Mouse (Mus musculus) midbrain, embryonic 13.5 days (tissue): ENCODE measurements at regions not wholly inside any gene's neighbourhood (a gene's known extent, or its start where the extent isn't known, plus 50 kb on each side); places are given as distances from the start of the nearest gene placed in this dataset.

ENCODE experiments used
- ATAC-seq: fragments of 200-750 bp; cut with Nextera tagmentation; 2 replicates; pipeline ENCODE4 v1.8.0; 2017; ENCODE audit warnings: mild to moderate bottlenecking, moderate TSS enrichment, moderate library complexity
- H3K27ac ChIP-seq: fragments of 300-500 bp; sonication (generic); 2 replicates; pipeline ENCODE4 v1.5.1; 2015; ENCODE audit warnings: inconsistent platforms, mild to moderate bottlenecking, moderate library complexity
- H3K27me3 ChIP-seq: fragments of 300-500 bp; sonication (generic); 2 replicates; pipeline ENCODE4 v1.6.1; 2015; ENCODE audit warnings: mild to moderate bottlenecking, inconsistent platforms
- H3K36me3 ChIP-seq: fragments of 300-500 bp; sonication (generic); 2 replicates; pipeline ENCODE4 v1.6.1; 2015; ENCODE audit warnings: mild to moderate bottlenecking, inconsistent platforms
- H3K4me1 ChIP-seq: fragments of 300-500 bp; sonication (generic); replicated peaks from 2 replicates; pipeline ENCODE4 v1.6.1; 2015; ENCODE audit warnings: inconsistent platforms
- H3K4me2 ChIP-seq: fragments of 300-500 bp; sonication (generic); replicated peaks from 2 replicates; pipeline ENCODE4 v1.6.1; 2015; ENCODE audit warnings: moderate library complexity, mild to moderate bottlenecking, inconsistent platforms
- H3K4me3 ChIP-seq: fragments of 300-500 bp; sonication (generic); replicated peaks from 2 replicates; pipeline ENCODE4 v1.5.1; 2015; ENCODE audit warnings: mild to moderate bottlenecking, inconsistent platforms
- H3K9ac ChIP-seq: fragments of 300-500 bp; sonication (generic); replicated peaks from 2 replicates; pipeline ENCODE4 v1.6.1; 2015; ENCODE audit warnings: mild to moderate bottlenecking, inconsistent platforms
- H3K9me3 ChIP-seq: fragments of 300-500 bp; sonication (generic); 2 replicates; pipeline ENCODE4 v1.6.1; 2016; ENCODE audit warnings: mild to moderate bottlenecking, inconsistent platforms
- WGBS: fragments of 180-500 bp; shearing (Covaris S2); methylation state at CpG from one replicate; pipeline ENCODE4 v1.1.7; 2015; 5-methylcytosine and 5-hydroxymethylcytosine counted together

DNA sequence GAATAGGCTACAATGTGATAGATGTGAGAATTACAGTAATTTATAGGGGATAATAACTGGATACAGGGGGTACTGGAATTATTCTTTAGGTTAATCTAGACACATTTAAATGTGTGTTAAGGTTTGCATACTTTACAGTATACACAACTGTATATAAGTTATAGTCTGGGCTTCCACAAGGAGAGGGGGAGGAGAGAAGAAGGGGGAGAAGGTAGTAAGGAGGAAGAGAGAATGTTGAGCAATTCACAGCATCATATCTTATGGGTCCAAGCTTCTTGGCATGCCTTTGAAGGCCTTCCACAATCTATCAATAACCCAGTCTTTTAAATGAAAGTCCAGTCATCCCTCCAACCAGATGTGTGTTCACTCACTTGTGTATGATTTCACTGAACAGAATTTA lies 153.8 kb upstream of the Klf7 start:
- no peaks in the 10 kb centered on the region for H3K36me3 ChIP-seq
- no peak overlapping the region for H3K4me2 ChIP-seq
- H3K27ac ChIP-seq = no peak overlapping the region
- H3K4me1 ChIP-seq = no peaks in the 10 kb centered on the region
- H3K9me3 ChIP-seq = no peaks in the 10 kb centered on the region
- H3K27me3 ChIP-seq = no peaks in the 10 kb centered on the region
- ATAC-seq = no peak
- H3K4me3 ChIP-seq = no peak overlapping the region
- H3K9ac ChIP-seq = no peak overlapping the region

DNA sequence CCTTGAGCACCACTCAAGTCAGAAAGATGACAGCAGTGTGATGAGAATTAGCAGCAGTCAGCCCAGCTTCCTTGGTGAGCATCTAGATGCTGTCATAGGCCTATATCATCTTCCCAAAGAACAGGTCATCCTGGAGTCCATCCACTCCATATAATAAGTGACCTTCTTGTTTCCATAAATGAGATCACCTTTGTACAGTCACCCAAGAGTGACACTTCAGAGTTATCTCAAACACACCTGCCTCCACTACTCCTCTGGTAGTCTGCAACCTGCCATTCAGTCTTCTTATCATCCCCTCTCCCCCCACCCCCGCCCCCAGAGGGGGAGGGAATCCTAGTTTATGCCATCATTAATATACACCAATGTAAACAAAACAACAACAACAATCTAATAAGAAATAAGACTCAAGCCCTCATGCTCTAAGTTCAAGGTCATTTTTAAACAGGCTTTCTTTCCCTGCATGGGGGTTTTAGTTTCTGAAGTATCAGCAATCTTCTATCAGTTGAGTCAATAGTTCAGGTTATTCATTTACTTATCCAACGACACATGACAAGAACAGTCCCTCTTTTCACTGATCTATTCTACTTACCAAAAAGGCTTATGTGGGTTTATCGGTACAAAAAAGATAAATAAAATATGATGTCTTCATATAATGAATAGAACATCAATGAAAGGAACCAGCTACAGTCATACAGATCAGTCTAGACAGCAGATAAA lies 153.2 kb upstream of the Klf7 start:
- H3K4me1 ChIP-seq = no peaks in the 10 kb centered on the region
- no peak overlapping the region for H3K9ac ChIP-seq
- H3K27me3 ChIP-seq = no peaks in the 10 kb centered on the region
- H3K4me2 ChIP-seq = no peak overlapping the region
- WGBS = 87% methylated on average over 3 of the region's 3 CpGs
- no peaks in the 10 kb centered on the region for H3K36me3 ChIP-seq
- H3K27ac ChIP-seq = no peak overlapping the region
- H3K4me3 ChIP-seq = no peak overlapping the region
- no peak for ATAC-seq
- no peaks in the 10 kb centered on the region for H3K9me3 ChIP-seq

DNA sequence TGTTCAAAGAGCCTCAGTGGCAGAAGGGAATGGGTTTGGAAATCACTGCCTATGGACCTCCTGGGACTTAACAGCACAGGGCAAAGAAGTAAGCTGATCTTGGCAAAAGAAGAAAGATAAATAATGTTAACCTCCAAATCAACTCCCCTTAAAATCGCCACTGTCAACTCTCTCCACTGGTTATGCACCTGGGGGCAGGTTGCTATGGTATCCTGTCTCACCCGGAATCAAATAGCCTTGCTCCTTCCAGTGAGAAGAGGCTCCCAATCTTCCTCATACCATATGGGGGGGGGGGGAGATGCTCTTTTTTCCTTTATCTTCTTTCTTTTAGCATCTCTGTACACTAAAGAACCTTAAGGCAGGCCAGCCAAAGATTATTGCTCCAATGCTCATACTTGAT lies 135.2 kb upstream of the Klf7 start:
- no peaks in the 10 kb centered on the region for H3K9me3 ChIP-seq
- 0 out of 2 replicates have a peak overlapping the region, but pooled peaks have one; percentile 22 for H3K27ac ChIP-seq
- no peak overlapping the region for H3K4me2 ChIP-seq
- H3K27me3 ChIP-seq = no peaks in the 10 kb centered on the region
- 57% methylated on average over 2 of the region's 2 CpGs for WGBS
- peak; percentile 55; the same call in 1 of the 2 replicates for ATAC-seq
- H3K9ac ChIP-seq = no peak overlapping the region
- H3K36me3 ChIP-seq = no peaks in the 10 kb centered on the region
- no peak overlapping the region for H3K4me3 ChIP-seq
- peaks cover 34% of the 10 kb centered on the region for H3K4me1 ChIP-seq

DNA sequence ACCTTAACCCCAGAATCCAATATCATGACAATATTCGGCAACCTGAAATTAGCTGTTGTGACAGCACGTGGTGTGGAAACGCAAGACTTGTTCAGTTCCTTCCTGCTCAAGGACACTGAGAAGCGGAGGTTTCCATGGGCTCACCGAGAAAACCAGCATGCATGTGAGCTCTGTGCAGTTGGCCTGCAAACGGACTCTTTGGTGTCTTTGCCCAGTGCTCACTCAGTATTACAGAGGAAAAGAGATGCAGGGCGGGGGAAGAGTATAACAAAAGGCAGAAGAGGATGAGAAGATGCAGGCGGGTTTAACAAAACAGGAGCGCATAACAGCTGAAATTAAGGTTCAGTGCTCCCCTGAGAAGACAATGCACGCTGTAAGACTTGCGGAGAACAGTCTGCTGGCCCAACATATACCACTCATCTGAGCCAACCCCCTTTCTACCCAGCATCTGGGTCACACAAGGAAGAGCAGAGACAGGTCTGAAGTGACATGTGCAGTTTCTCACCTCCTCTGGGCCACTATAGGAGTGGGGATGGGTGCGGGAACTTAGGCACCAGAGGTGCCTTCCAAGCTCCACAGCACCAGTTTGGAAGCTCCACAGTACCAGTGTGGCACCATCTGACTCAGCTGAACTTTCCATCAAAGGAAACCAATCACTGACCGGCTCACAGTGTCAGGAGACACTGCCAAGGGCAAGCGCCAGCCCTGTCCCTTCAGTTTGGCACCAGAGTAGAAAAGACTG lies 133.6 kb upstream of the Klf7 start:
- H3K4me1 ChIP-seq = peaks cover 34% of the 10 kb centered on the region
- H3K4me3 ChIP-seq = no peak overlapping the region
- no peak overlapping the region for H3K9ac ChIP-seq
- no peaks in the 10 kb centered on the region for H3K36me3 ChIP-seq
- peak overlapping the region; percentile 63 for H3K27ac ChIP-seq
- no peaks in the 10 kb centered on the region for H3K27me3 ChIP-seq
- WGBS = 61% methylated on average over 14 of the region's 14 CpGs
- H3K4me2 ChIP-seq = no peak overlapping the region
- no peaks in the 10 kb centered on the region for H3K9me3 ChIP-seq
- peak; percentile 82 for ATAC-seq

DNA sequence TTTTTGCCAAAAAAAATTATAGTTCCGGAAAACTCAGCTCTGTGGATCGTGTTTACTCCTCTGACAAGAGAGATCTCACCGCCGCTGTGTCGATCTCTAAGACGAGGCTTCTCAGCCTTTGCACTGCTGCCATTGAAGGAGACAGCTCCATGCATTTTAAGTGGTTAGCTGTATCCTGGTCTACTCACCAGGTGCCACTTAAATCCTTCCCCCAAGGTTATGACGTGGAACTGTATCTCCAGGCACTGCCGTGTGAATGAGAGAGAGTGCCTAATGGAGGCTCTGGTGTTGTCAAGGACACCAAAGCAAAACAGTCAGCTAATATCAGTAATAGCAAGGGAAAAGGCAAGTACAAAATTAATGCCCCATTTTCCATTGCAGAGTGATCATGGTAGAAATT lies 132.6 kb upstream of the Klf7 start:
- no peak overlapping the region for H3K9ac ChIP-seq
- WGBS = 61% methylated on average over 8 of the region's 8 CpGs
- H3K4me3 ChIP-seq = no peak overlapping the region
- peak; percentile 51 for ATAC-seq
- H3K4me2 ChIP-seq = no peak overlapping the region
- no peaks in the 10 kb centered on the region for H3K9me3 ChIP-seq
- H3K27me3 ChIP-seq = no peaks in the 10 kb centered on the region
- H3K36me3 ChIP-seq = no peaks in the 10 kb centered on the region
- peak overlapping the region; percentile 65; the same call in 1 of the 2 replicates for H3K27ac ChIP-seq
- H3K4me1 ChIP-seq = peaks cover 34% of the 10 kb centered on the region

DNA sequence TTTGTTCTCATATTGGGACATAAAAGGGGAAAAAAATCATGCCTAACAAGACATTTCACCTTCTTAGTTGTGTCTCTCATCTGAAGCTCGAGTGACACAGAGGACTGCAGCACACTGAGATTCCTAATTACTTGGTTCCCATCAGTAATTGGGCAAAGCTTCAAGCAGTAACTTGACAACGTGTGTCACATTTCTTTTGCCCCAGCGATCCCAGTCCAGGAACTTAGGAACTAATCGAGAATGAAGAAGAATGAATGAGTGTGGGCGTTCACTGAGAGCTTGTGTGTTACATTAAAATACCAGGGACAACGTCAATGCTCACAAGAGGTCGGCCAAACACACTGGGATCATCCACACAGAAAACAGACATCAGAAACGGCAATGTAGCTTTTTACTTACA lies 131.9 kb upstream of the Klf7 start:
- no peak overlapping the region for H3K4me2 ChIP-seq
- no peaks in the 10 kb centered on the region for H3K27me3 ChIP-seq
- H3K4me3 ChIP-seq = no peak overlapping the region
- ATAC-seq = no peak
- H3K9ac ChIP-seq = no peak overlapping the region
- H3K4me1 ChIP-seq = peaks cover 34% of the 10 kb centered on the region
- 44% methylated on average over 8 of the region's 8 CpGs for WGBS
- H3K9me3 ChIP-seq = no peaks in the 10 kb centered on the region
- H3K36me3 ChIP-seq = no peaks in the 10 kb centered on the region
- H3K27ac ChIP-seq = no peak overlapping the region

DNA sequence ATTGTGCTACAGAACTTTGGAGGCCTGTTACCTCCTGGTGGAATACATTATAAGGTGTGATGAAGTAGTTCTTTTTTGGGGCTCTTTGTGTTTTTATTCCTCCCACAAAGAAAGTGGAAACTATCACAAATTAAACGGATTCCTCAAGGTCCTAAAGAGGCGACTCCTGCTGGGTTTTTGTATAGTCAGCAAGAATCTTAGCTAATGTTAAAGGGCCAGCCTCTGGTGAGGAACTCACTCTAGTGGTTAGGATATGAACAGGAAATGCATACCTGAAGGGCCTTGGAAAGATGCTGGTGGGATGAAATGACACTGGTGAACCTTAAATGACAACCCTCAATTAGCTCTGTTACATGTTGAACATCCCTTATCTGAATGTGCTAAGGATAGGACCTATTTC lies 120.3 kb upstream of the Klf7 start:
- H3K27ac ChIP-seq = no peak overlapping the region
- H3K4me3 ChIP-seq = no peak overlapping the region
- no peaks in the 10 kb centered on the region for H3K4me1 ChIP-seq
- WGBS = 46% methylated on average over 2 of the region's 2 CpGs
- ATAC-seq = no peak
- no peak overlapping the region for H3K9ac ChIP-seq
- H3K36me3 ChIP-seq = no peaks in the 10 kb centered on the region
- no peaks in the 10 kb centered on the region for H3K27me3 ChIP-seq
- no peak overlapping the region for H3K4me2 ChIP-seq
- peaks cover 5% of the 10 kb centered on the region for H3K9me3 ChIP-seq

DNA sequence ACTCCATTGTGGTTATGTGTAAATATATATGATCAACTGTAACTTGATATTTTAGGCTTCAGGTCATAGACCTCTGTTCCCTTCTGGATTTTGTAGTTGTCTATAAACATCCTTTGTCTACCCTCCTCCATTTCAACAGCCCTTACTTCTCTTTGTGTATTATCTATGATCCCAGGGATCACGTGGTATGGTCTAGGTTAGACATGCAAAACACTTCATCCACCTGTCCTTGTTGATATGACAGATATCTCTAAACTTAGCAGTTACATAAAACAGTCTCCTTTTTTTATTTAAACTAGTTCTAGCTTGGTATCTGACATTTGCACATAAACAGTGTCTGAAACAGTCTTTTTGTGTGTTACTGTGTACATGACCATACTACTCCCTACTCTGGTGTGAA lies 107.6 kb upstream of the Klf7 start:
- Histone ChIP-seq H3K9me3 (no peaks in the 10 kb centered on the region), H3K4me2 (no peak overlapping the region), H3K4me3 (no peak overlapping the region), H3K9ac (no peak overlapping the region), H3K4me1 (peaks cover 20% of the 10 kb centered on the region), H3K36me3 (no peaks in the 10 kb centered on the region), H3K27me3 (no peaks in the 10 kb centered on the region), H3K27ac (no peak overlapping the region)
- 87% methylated on average over 1 of the region's 1 CpGs for WGBS
- ATAC-seq = no peak

DNA sequence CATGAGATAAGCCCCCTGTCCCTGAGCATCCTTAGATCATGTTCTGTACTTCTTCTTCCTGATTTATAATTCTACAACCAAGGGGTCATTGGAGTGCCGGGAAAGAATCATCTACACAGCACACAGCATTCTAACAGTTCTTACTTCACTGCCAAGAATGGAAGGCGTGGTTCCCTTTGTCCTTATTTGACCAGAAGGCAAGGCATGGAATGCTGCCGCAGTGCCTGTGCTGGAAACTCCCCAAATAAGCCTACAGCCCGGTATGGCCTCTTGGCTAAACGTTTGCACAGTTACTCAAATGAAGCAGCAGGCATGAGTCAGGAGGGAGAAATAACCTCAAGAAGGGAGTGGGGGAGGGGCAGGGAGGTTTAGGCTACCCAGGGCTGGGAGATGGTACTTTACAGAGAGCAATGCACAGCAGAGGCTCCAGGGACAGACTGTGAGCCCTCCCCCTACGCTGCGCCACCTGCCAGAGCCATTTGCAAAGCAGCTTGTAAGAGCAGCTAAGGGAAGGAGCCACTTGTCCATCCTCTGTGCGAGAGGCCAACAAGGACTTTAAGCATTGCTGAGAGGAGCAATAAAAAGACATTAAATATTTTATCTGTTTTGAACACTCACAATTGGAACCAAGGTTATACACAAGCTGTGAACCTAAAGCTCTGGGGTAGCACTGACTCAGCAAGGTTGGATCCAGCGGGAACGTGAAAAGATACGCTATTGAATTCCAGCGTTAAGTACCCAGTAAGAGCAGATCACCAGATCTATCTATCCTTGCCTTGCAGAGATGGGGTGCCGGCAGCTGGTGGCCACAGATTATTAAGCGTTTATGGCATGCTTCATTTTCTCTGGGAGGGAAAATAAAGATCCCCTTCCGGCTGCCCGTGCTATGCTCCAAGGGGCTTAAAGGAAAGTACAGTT lies 104.2 kb upstream of the Klf7 start:
- Histone ChIP-seq H3K27me3 (no peaks in the 10 kb centered on the region), H3K9ac (no peak overlapping the region), H3K4me2 (peak overlapping the region; percentile 11; the same call in 1 of the 2 replicates), H3K9me3 (no peaks in the 10 kb centered on the region), H3K27ac (peak overlapping the region; percentile 69), H3K36me3 (no peaks in the 10 kb centered on the region), H3K4me1 (peaks cover 45% of the 10 kb centered on the region), H3K4me3 (no peak overlapping the region)
- WGBS = 23% methylated on average over 16 of the region's 16 CpGs
- ATAC-seq = peak; percentile 85

DNA sequence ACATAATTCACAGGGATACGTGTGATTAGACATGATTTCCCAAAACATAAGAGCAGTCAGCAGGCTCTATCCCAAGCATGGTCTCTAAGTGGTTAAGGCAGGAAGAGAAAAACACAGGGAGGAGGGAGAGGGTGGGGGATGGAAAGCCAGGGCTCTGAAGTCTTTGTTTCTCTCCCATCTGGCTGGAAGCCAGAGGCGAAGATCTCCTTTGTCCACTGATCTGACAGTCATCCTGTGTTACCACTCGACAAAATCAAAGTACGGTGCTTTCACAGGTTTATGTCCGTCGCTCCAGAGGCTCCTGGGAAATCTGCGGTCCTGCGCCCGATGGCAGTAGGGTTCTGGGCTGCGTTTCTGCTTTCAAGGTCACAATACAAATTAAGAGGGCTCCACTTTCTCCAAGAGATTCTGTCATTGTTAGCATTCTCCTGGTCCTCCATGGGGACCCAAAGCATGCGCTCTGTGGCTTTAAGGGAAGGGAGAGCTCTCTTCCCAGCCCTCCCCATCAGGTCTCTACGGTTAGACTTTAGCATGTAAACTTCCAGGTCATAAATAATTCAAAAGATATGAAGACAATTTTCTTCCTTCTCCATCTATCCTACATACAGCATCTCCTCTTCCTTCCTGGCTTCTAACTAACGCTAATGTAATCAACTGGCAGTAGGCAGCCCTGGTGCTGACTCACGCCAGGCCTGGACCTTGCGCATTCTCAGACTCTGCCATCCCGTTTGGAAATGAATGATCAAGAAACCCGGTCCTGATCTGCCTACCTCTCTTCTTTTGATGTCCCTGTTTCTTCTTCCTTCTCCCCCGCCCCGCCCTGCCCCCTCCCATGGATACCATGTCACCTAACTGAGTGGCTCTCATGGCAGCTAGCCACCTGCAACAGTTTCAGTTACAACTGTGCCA lies 102.0 kb upstream of the Klf7 start:
- 37% methylated on average over 19 of the region's 19 CpGs for WGBS

DNA sequence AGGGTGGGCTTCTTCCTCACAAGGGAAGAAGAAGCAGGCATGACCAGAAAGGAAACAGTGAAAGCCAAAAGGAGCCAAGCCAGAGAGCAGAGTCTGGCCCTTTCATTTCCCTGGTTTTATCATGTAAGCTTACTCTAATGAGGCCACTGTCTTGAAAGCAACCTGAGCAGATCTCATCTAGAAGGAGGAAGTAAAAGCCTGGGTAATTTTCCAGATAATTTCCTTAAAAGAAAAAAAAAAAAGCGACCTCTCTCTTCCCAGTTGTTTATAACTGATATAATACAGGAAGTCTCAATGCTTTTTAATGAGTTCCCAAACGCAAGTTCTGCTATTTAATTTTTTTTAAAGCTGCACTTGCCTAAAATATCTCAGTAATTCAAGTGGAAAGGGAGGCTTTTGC lies 100.4 kb upstream of the Klf7 start:
- Histone ChIP-seq H3K4me3 (no peak overlapping the region), H3K27ac (peak overlapping the region; percentile 87), H3K4me1 (peaks cover 62% of the 10 kb centered on the region), H3K9me3 (no peaks in the 10 kb centered on the region), H3K36me3 (no peaks in the 10 kb centered on the region), H3K27me3 (no peaks in the 10 kb centered on the region), H3K4me2 (no peak overlapping the region), H3K9ac (no peak overlapping the region)
- WGBS = 80% methylated on average over 2 of the region's 2 CpGs
- ATAC-seq = no peak

More for the DNA sequence above, 102.0 kb upstream of the Klf7 start:
- no peaks in the 10 kb centered on the region for H3K36me3 ChIP-seq
- H3K4me2 ChIP-seq = peak overlapping the region; percentile 34
- peak; percentile 72 for ATAC-seq
- H3K9ac ChIP-seq = peak overlapping the region; percentile 44
- no peak overlapping the region for H3K4me3 ChIP-seq
- H3K27ac ChIP-seq = peak overlapping the region; percentile 87
- H3K9me3 ChIP-seq = no peaks in the 10 kb centered on the region
- H3K4me1 ChIP-seq = peaks cover 62% of the 10 kb centered on the region
- H3K27me3 ChIP-seq = no peaks in the 10 kb centered on the region
